Comparison of ENCODE assay signal across 8 mouse cellular contexts in genomic region chr5:92434571-92434985, GRCm38 (mm10). TPM values are rescaled to one million over a fixed set of nuclear protein-coding genes. Genes with fewer than 3 reads are reported as not detected.
DNase-seq lines count a peak whose midpoint lies in the region; ATAC-seq and TF ChIP-seq lines count a peak whose summit lies in the region.

No protein-coding gene starts in this region.

- H3K4me2 ChIP-seq in lung, embryonic 15.5 days, result peak overlapping the region; percentile 84
- peak overlapping the region; percentile 90 for H3K4me2 ChIP-seq in forebrain, postnatal 0 days (ENCODE audit: low read depth)
- H3K4me2 ChIP-seq in liver, embryonic 14.5 days (ENCODE audit: low read depth), result peak overlapping the region; percentile 94
- peak overlapping the region; percentile 94 for H3K4me2 ChIP-seq in stomach, embryonic 16.5 days (ENCODE audit: low read depth, low read length)

- WGBS in lung, embryonic 15.5 days, result 0% methylated on average over 17 of the region's 39 CpGs
- WGBS in forebrain, postnatal 0 days, result under 1% methylated on average over 32 of the region's 39 CpGs
- WGBS in liver, embryonic 14.5 days (ENCODE audit: insufficient replicate concordance), result 0% methylated on average over 33 of the region's 39 CpGs
- WGBS in stomach, embryonic 16.5 days, result under 1% methylated on average over 38 of the region's 39 CpGs

- no peaks in the 10 kb centered on the region for H3K9me3 ChIP-seq in lung, embryonic 15.5 days
- H3K9me3 ChIP-seq in forebrain, postnatal 0 days (ENCODE audit: low read length), result no peaks in the 10 kb centered on the region
- no peaks in the 10 kb centered on the region for H3K9me3 ChIP-seq in liver, embryonic 14.5 days (ENCODE audit: control insufficient read depth, low read length)
- no peaks in the 10 kb centered on the region for H3K9me3 ChIP-seq in stomach, embryonic 16.5 days (replicated peaks; ENCODE audit: control insufficient read depth, low read length)

- ATAC-seq in lung, embryonic 15.5 days (ENCODE audit: borderline replicate concordance, extremely low read depth, low FRiP score, low TSS enrichment), result peak; percentile 81
- ATAC-seq in forebrain, postnatal 0 days, result peak; percentile 56
- peak; percentile 80 for ATAC-seq in liver, embryonic 14.5 days (ENCODE audit: insufficient read depth)
- peak; percentile 69 for ATAC-seq in stomach, embryonic 16.5 days (ENCODE audit: insufficient read depth, low FRiP score)

- no peak for TF ChIP-seq EP300 in liver, embryonic 14.5 days (IDR thresholded peaks at IDR 0.05; ENCODE audit: low read depth)

- no peaks in the 10 kb centered on the region for H3K27me3 ChIP-seq in lung, embryonic 15.5 days
- H3K27me3 ChIP-seq in forebrain, postnatal 0 days (ENCODE audit: insufficient read depth, low read length), result no peaks in the 10 kb centered on the region
- H3K27me3 ChIP-seq in liver, embryonic 14.5 days (ENCODE audit: control insufficient read depth, insufficient read depth, low read length), result no peaks in the 10 kb centered on the region
- no peaks in the 10 kb centered on the region for H3K27me3 ChIP-seq in stomach, embryonic 16.5 days (ENCODE audit: control insufficient read depth, insufficient read depth, low read length)

- no peaks in the 10 kb centered on the region; the same call in 1 of the 2 replicates for H3K36me3 ChIP-seq in lung, embryonic 15.5 days
- H3K36me3 ChIP-seq in forebrain, postnatal 0 days (ENCODE audit: insufficient read depth), result no peaks in the 10 kb centered on the region
- no peaks in the 10 kb centered on the region; the same call in 1 of the 2 replicates for H3K36me3 ChIP-seq in liver, embryonic 14.5 days (replicated peaks; ENCODE audit: control insufficient read depth, insufficient read depth, low read depth)
- no peaks in the 10 kb centered on the region for H3K36me3 ChIP-seq in stomach, embryonic 16.5 days (ENCODE audit: control insufficient read depth, insufficient read depth, low read length)

- H3K4me3 ChIP-seq in lung, embryonic 15.5 days, result peak overlapping the region; percentile 68
- H3K4me3 ChIP-seq in forebrain, postnatal 0 days (ENCODE audit: low read depth, low read length), result peak overlapping the region; percentile 82
- peak overlapping the region; percentile 90 to 93 for H3K4me3 ChIP-seq in liver, embryonic 14.5 days (ENCODE audit: insufficient read depth in 1 of 2, low read depth in 2 of 2, low read length in 2 of 2)
- H3K4me3 ChIP-seq in stomach, embryonic 16.5 days (replicated peaks; ENCODE audit: low read length), result peak overlapping the region; percentile 97

- no peak for TF ChIP-seq CTCF in forebrain, postnatal 0 days (IDR thresholded peaks at IDR 0.05; ENCODE audit: low read depth)
- no peak for TF ChIP-seq CTCF in liver, embryonic 14.5 days (IDR thresholded peaks at IDR 0.05; ENCODE audit: low read depth)

- peaks cover 15% of the 10 kb centered on the region for H3K4me1 ChIP-seq in lung, embryonic 15.5 days
- no peaks in the 10 kb centered on the region for H3K4me1 ChIP-seq in forebrain, postnatal 0 days (ENCODE audit: insufficient read depth)
- H3K4me1 ChIP-seq in liver, embryonic 14.5 days (replicated peaks; ENCODE audit: control insufficient read depth in 2 of 2, insufficient read depth in 2 of 2, low read length in 1 of 2), result peaks cover 10 to 16% of the 10 kb centered on the region in 2 experiments
- H3K4me1 ChIP-seq in stomach, embryonic 16.5 days (ENCODE audit: control insufficient read depth, insufficient read depth, low read length), result peaks cover 7% of the 10 kb centered on the region

- H3K9ac ChIP-seq in lung, embryonic 15.5 days, result peak overlapping the region; percentile 98
- peak overlapping the region; percentile 86 for H3K9ac ChIP-seq in forebrain, postnatal 0 days
- peak overlapping the region; percentile 89 for H3K9ac ChIP-seq in liver, embryonic 14.5 days (replicated peaks)
- H3K9ac ChIP-seq in stomach, embryonic 16.5 days (ENCODE audit: low read length), result peak overlapping the region; percentile 97

- DNase-seq in lung, adult 18-20 months, result no peak
- peak; percentile 6 for DNase-seq in brain, embryonic 18.5 days (ENCODE audit: low read depth, low spot score)
- no peak for DNase-seq in forebrain, postnatal 0 days
- DNase-seq in liver, embryonic 14.5 days (ENCODE audit: low read depth in 3 of 3, low spot score in 3 of 3), result peak; percentile 33 to 41 (median 36)
- no peak for DNase-seq in urinary bladder, postnatal 14 days (ENCODE audit: low spot score)
- DNase-seq in cerebellum, postnatal 25 days, result no peak

- H3K27ac ChIP-seq in lung, embryonic 15.5 days, result peak overlapping the region; percentile 87
- peak overlapping the region; percentile 86 for H3K27ac ChIP-seq in forebrain, postnatal 0 days (ENCODE audit: low read depth, low read length)
- H3K27ac ChIP-seq in liver, embryonic 14.5 days, result peak overlapping the region; percentile 58
- H3K27ac ChIP-seq in stomach, embryonic 16.5 days (ENCODE audit: low read length), result peak overlapping the region; percentile 90

RNA-seq across cellular contexts. Expression of gene Nup54, which starts 0.4 kb away (rescaled TPM):
- polyA plus RNA-seq in lung, embryonic 15.5 days (2015; fragmentation: Nextera tagmentation; extraction: Ambion mirVana), result 55.7 and 56.8 TPM in 2 replicates
- total RNA-seq in forebrain, postnatal 0 days (2014; rRNA removed), result 80.1 and 94.5 TPM in 2 replicates
- 35.1 and 43.7 TPM in 2 replicates for polyA plus RNA-seq in forebrain, postnatal 0 days (2015; fragmentation: Nextera tagmentation; extraction: Ambion mirVana)
- polyA plus RNA-seq in liver, embryonic 14.5 days (2012; rRNA removed), result 14.5 and 20.7 TPM in 2 replicates
- 26.6 and 31.9 TPM in 2 replicates for polyA plus RNA-seq in liver, embryonic 14.5 days (2014; fragmentation: Nextera tagmentation; extraction: Ambion mirVana)
- 47.1 and 47.3 TPM in 2 replicates for polyA plus RNA-seq in stomach, embryonic 16.5 days (2015; fragmentation: Nextera tagmentation; extraction: Ambion mirVana)

Comparison
In these comparisons a context has a peak if more than half of its experiments do, and no peak if none do; other contexts are left out.
1. DNase-seq: peak in brain, embryonic 18.5 days (single experiment) and liver, embryonic 14.5 days (3 of 3); none in lung, adult 18-20 months (0 of 2), forebrain, postnatal 0 days (single experiment), urinary bladder, postnatal 14 days (single experiment) and cerebellum, postnatal 25 days (0 of 2).
2. Peak in every context shown above with its lines, with median percentiles within 50 percentile points of each other: ATAC-seq, H3K27ac ChIP-seq, H3K4me2 ChIP-seq, H3K4me3 ChIP-seq and H3K9ac ChIP-seq.